Mouse (Mus musculus): Measurements from ENCODE around the gene Wbp2. TPM values are rescaled to one million over a fixed set of nuclear protein-coding genes. Genes with fewer than 3 reads are reported as not detected.
"Not testable (repeated sequence)": the region's sequence is repeated elsewhere in the genome, so short reads cannot be mapped to it uniquely, and the experiment has no call there.

Wbp2 gene
- polyA plus RNA-seq, 1 experiment from 2014 or later, result 115 TPM

GRCm38 (mm10) chr11:116127156-116127980 is 40.6 kb upstream of the Wbp2 start, which contains the start of gene Trim47:
Trim47 (minus strand) TSS chr11:116127210.
- Histone ChIP-seq H3K9me3 (replicated peaks) (no peaks in the 10 kb centered on the region), H3K36me3 (ENCODE audit: poor library complexity, severe bottlenecking) (peaks cover 13% of the 10 kb centered on the region), H3K9ac (peak within 1 kb of the TSS; percentile 45; the same call in 1 of the 2 replicates), H3K27ac (no peak within 1 kb of the TSS), H3K4me3 (no peak within 1 kb of the TSS), H3K4me2 (peak within 1 kb of the TSS; percentile 28; the same call in 1 of the 2 replicates), H3K27me3 (no peaks in the 10 kb centered on the region), H3K4me1 (peaks cover 28% of the 10 kb centered on the region)
- ATAC-seq, result no peak
- WGBS, result 33% methylated on average over 23 of the region's 23 CpGs

DNA sequence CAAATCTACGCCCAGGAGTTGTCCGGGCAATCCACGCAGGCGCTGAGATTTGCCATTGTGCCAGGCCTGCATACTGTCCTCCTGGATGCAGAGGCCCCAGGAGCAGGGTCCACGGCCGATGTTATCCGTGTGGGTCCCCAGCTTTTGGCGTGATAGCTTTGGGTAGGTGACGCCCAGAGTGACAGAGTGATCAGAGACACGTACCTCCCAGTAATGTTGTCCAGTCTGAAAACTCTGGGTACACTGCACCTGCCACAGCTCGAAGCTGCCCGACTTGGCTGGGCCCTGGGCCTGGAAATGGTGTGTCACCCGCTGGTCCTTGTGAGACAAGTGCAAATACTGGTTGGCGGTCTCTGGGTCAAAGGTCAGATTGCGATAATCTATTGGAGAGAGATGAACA is 39.5 kb upstream of the Wbp2 start:
- Histone ChIP-seq H3K27ac (no peak overlapping the region), H3K4me1 (peaks cover 25% of the 10 kb centered on the region), H3K9ac (no peak overlapping the region), H3K4me2 (no peak overlapping the region), H3K36me3 (ENCODE audit: poor library complexity, severe bottlenecking) (peaks cover 3% of the 10 kb centered on the region; the same call in 1 of the 2 replicates), H3K9me3 (replicated peaks) (no peaks in the 10 kb centered on the region), H3K4me3 (no peak overlapping the region), H3K27me3 (no peaks in the 10 kb centered on the region)
- WGBS, result 93% methylated on average over 15 of the region's 15 CpGs
- no peak for ATAC-seq

- H3K4me2 ChIP-seq; H3K27ac ChIP-seq; H3K36me3 ChIP-seq (ENCODE audit: poor library complexity, severe bottlenecking); H3K27me3 ChIP-seq; ATAC-seq; H3K4me1 ChIP-seq; H3K9me3 ChIP-seq (replicated peaks); H3K9ac ChIP-seq; H3K4me3 ChIP-seq: not testable (repeated sequence)
- WGBS, result 93% methylated on average over 8 of the region's 8 CpGs
Measured at GRCm38 (mm10) chr11:116121731-116122245, 35.0 kb upstream of the Wbp2 start.

DNA sequence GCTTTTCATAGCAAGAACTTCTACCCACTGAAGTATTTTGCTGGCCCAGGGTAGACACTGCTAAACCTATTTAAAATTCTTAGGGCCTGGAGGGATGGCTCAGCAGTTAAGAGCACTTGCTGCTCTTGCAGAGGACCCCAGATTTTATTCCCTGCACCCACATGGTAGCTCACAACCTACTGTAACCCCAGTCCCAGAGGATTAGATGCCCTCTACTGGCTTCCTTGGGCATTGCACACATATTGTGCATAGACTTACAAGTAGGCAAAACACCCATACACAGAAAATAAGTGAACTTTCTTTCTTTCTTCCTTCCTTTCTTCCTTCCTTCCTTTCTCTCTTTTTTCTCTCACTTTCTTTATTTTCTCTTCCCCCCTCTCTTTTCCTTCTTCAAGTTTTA is 31.0 kb upstream of the Wbp2 start:
- H3K4me3 ChIP-seq, result no peak overlapping the region
- H3K27me3 ChIP-seq, result peaks cover 6% of the 10 kb centered on the region; the same call in 1 of the 2 replicates
- no peak for ATAC-seq
- no peak overlapping the region for H3K4me2 ChIP-seq
- H3K36me3 ChIP-seq (ENCODE audit: poor library complexity, severe bottlenecking), result no peaks in the 10 kb centered on the region
- no peak overlapping the region for H3K9ac ChIP-seq
- H3K9me3 ChIP-seq (replicated peaks), result no peaks in the 10 kb centered on the region
- H3K27ac ChIP-seq, result no peak overlapping the region
- H3K4me1 ChIP-seq, result no peaks in the 10 kb centered on the region

- Histone ChIP-seq H3K4me2 (no peak overlapping the region), H3K9ac (no peak overlapping the region), H3K9me3 (replicated peaks) (no peaks in the 10 kb centered on the region), H3K27ac (no peak overlapping the region), H3K36me3 (ENCODE audit: poor library complexity, severe bottlenecking) (no peaks in the 10 kb centered on the region), H3K4me3 (no peak overlapping the region), H3K4me1 (no peaks in the 10 kb centered on the region), H3K27me3 (peaks cover 8% of the 10 kb centered on the region)
- no peak for ATAC-seq
- WGBS, result 77% methylated on average over 12 of the region's 12 CpGs
Measured at GRCm38 (mm10) chr11:116117241-116117640, 30.4 kb upstream of the Wbp2 start.

GRCm38 (mm10) chr11:116111611-116112203 is 24.9 kb upstream of the Wbp2 start:
- Histone ChIP-seq H3K27me3 (peaks cover 63% of the 10 kb centered on the region), H3K9ac (no peak overlapping the region), H3K27ac (no peak overlapping the region), H3K4me3 (no peak overlapping the region), H3K36me3 (ENCODE audit: poor library complexity, severe bottlenecking) (no peaks in the 10 kb centered on the region), H3K4me2 (no peak overlapping the region), H3K9me3 (replicated peaks) (no peaks in the 10 kb centered on the region), H3K4me1 (peaks cover 26% of the 10 kb centered on the region)
- ATAC-seq, result no peak
- WGBS, result 83% methylated on average over 19 of the region's 19 CpGs

DNA sequence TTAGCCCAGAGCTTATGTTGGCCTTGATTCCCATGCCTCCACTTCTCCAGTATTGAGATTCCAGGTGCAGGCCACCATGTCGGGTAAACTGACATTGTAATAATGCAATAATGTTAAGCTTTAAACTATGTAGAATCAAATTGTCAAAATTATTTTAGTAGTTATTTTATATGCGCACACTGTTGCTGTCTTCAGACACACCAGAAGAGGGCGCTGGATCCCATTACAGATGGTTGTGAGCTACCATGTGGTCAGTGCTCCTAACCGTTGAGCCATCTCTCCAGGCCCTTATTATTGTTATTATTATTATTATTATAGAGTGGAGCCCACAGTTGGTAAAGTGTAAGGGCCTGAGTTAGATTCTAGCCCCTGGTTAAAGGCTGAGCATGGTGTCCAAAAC is 24.3 kb upstream of the Wbp2 start:
- no peak for ATAC-seq
- Histone ChIP-seq H3K36me3 (ENCODE audit: poor library complexity, severe bottlenecking) (no peaks in the 10 kb centered on the region), H3K27ac (no peak overlapping the region), H3K4me3 (no peak overlapping the region), H3K27me3 (peaks cover 70% of the 10 kb centered on the region), H3K9ac (no peak overlapping the region), H3K9me3 (replicated peaks) (no peaks in the 10 kb centered on the region), H3K4me1 (peaks cover 32% of the 10 kb centered on the region), H3K4me2 (no peak overlapping the region)
- 82% methylated on average over 4 of the region's 4 CpGs for WGBS

- 42% methylated on average over 10 of the region's 10 CpGs for WGBS
- ATAC-seq, result no peak
- Histone ChIP-seq H3K27me3 (peaks cover 75% of the 10 kb centered on the region), H3K4me2 (peak overlapping the region; percentile 53), H3K9ac (no peak overlapping the region), H3K27ac (no peak overlapping the region), H3K4me3 (peak overlapping the region; percentile 33), H3K4me1 (peaks cover 34% of the 10 kb centered on the region), H3K36me3 (ENCODE audit: poor library complexity, severe bottlenecking) (no peaks in the 10 kb centered on the region), H3K9me3 (replicated peaks) (no peaks in the 10 kb centered on the region)
Measured at GRCm38 (mm10) chr11:116110540-116110939, 23.7 kb upstream of the Wbp2 start.

- no peak overlapping the region for H3K27ac ChIP-seq
- H3K9ac ChIP-seq, result peak overlapping the region; percentile 39
- ATAC-seq, result no peak
- H3K4me1 ChIP-seq, result peaks cover 34% of the 10 kb centered on the region
- H3K36me3 ChIP-seq (ENCODE audit: poor library complexity, severe bottlenecking), result no peaks in the 10 kb centered on the region
- H3K27me3 ChIP-seq, result peaks cover 77% of the 10 kb centered on the region
- H3K4me3 ChIP-seq, result peak overlapping the region; percentile 33
- H3K9me3 ChIP-seq (replicated peaks), result no peaks in the 10 kb centered on the region
- peak overlapping the region; percentile 53 for H3K4me2 ChIP-seq
- WGBS, result 3% methylated on average over 35 of the region's 35 CpGs
Measured at GRCm38 (mm10) chr11:116110131-116110530, 23.3 kb upstream of the Wbp2 start.

DNA sequence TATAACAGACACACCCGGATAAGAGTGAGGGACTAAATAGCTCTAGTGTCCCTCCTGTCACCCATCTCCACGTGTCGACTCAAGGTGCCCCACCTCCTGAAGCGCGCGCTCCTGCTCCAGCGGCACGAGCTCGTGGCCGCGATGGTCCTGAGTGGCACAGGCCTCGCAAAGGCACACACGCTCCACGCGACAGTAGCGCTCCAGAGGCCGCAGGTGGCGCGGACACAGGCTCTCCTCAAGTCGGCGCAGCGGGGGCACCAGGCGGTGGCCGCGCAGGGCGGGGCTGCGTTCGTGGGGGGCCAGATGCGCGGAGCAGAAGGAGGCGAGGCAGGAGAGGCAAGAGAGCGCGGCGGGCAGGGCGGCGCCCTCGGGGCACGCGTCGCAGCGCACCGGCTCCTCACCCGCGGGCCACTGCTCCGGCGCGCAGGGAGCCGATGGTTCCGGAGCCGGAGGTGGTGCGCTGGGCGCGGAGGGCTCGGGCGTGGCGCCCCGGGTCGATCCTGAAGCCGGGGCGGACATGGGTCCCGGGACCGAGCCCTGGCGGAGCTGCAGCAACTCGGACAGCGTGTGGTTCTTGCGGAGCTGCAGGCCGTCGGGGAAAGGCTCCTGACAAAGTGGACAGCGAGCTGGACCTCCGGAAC is 22.8 kb upstream of the Wbp2 start:
- Histone ChIP-seq H3K4me3 (peak overlapping the region; percentile 33), H3K9ac (peak overlapping the region; percentile 39), H3K27ac (no peak overlapping the region), H3K36me3 (ENCODE audit: poor library complexity, severe bottlenecking) (no peaks in the 10 kb centered on the region), H3K4me1 (peaks cover 34% of the 10 kb centered on the region), H3K27me3 (peaks cover 77% of the 10 kb centered on the region), H3K4me2 (peak overlapping the region; percentile 53), H3K9me3 (replicated peaks) (no peaks in the 10 kb centered on the region)
- WGBS, result 2% methylated on average over 57 of the region's 70 CpGs
- ATAC-seq, result no peak

- H3K36me3 ChIP-seq (ENCODE audit: poor library complexity, severe bottlenecking), result no peaks in the 10 kb centered on the region
- H3K9ac ChIP-seq, result no peak overlapping the region; the same call in 1 of the 2 replicates
- H3K9me3 ChIP-seq (replicated peaks), result no peaks in the 10 kb centered on the region
- WGBS, result 4% methylated on average over 23 of the region's 23 CpGs
- H3K4me1 ChIP-seq, result peaks cover 44% of the 10 kb centered on the region
- H3K27me3 ChIP-seq, result peaks cover 77% of the 10 kb centered on the region
- peak overlapping the region; percentile 33 for H3K4me3 ChIP-seq
- ATAC-seq, result no peak
- H3K4me2 ChIP-seq, result peak overlapping the region; percentile 53
- H3K27ac ChIP-seq, result no peak overlapping the region
Measured at GRCm38 (mm10) chr11:116108464-116109137, 21.8 kb upstream of the Wbp2 start.
